Mouse (Mus musculus): ENCODE measurements around the gene Nr1h5.

GRCm38 (mm10) chr3:102935451-102936354 is 28.2 kb downstream of the Nr1h5 start, which contains the start of gene Sycp1:
- TF ChIP-seq POLR2A (IDR thresholded peaks at IDR 0.05; ENCODE audit: low read depth, low read length) = no peak
- no peak for TF ChIP-seq CTCF (conservative IDR thresholded peaks at IDR 0.05; ENCODE audit: insufficient read depth, insufficient read length, low read depth, low read length)

All from kidney, adult 2 months (tissue).